Mouse (Mus musculus) liver, embryonic 16.5 days (tissue): ENCODE measurements around the gene Retsat. TPM values are rescaled to one million over a fixed set of nuclear protein-coding genes. Genes with fewer than 3 reads are reported as not detected.

ENCODE experiments used
- ATAC-seq: fragments of 200-750 bp; cut with Nextera tagmentation; 2 replicates; pipeline ENCODE4 v1.8.0; 2017; ENCODE audit warnings: low read depth, mild to moderate bottlenecking, moderate number of reproducible peaks, moderate library complexity
- H3K27ac ChIP-seq: fragments of 300-500 bp; sonication (generic); 2 replicates; pipeline ENCODE4 v1.5.1; 2014; ENCODE audit warnings: mild to moderate bottlenecking, low read length
- H3K27me3 ChIP-seq: fragments of 300-500 bp; sonication (generic); 2 replicates; pipeline ENCODE4 v1.6.1; 2014; ENCODE audit warnings: low read depth, low read length, mixed read lengths; ENCODE audit not compliant: control insufficient read depth, insufficient read depth
- H3K36me3 ChIP-seq: fragments of 300-500 bp; sonication (generic); 2 replicates; pipeline ENCODE4 v1.6.1; 2014; ENCODE audit warnings: mild to moderate bottlenecking; ENCODE audit not compliant: control insufficient read depth, insufficient read depth
- H3K4me1 ChIP-seq: fragments of 300-500 bp; sonication (generic); 2 replicates; pipeline ENCODE4 v1.6.1; 2014; ENCODE audit warnings: low read depth, low read length, mixed read lengths; ENCODE audit not compliant: control insufficient read depth
- H3K4me2 ChIP-seq: fragments of 300-500 bp; sonication (generic); 2 replicates; pipeline ENCODE4 v1.6.1; 2014; ENCODE audit warnings: low read depth, low read length, mixed read lengths
- H3K4me3 ChIP-seq: fragments of 300-500 bp; sonication (generic); 2 replicates; pipeline ENCODE4 v1.5.1; 2014; ENCODE audit warnings: low read depth, mild to moderate bottlenecking, low read length
- H3K9ac ChIP-seq: fragments of 300-500 bp; sonication (generic); 2 replicates; pipeline ENCODE4 v1.6.1; 2014; ENCODE audit warnings: low read depth, low read length
- H3K9me3 ChIP-seq: fragments of 300-500 bp; sonication (generic); replicated peaks from 2 replicates; pipeline ENCODE4 v1.6.1; 2016; ENCODE audit warnings: low read length; ENCODE audit not compliant: control insufficient read depth
- WGBS: fragments of 180-500 bp; shearing (Covaris S2); extraction: QIAGEN DNeasy Blood & Tissue Kit; methylation state at CpG from one replicate; pipeline ENCODE4 v1.1.7; 2014; ENCODE audit not compliant: insufficient replicate concordance; 5-methylcytosine and 5-hydroxymethylcytosine counted together
- polyA plus RNA-seq: library from polyadenylated mRNA; unstranded; fragments of >200 nt; fragmentation: Nextera tagmentation; extraction: Ambion mirVana; gene quantifications from 2 replicates; pipeline ENCODE4 v1.2.1, GENCODE M21; 2015

Gene Retsat
- polyA plus RNA-seq, result 17.6 and 21.5 TPM in 2 replicates

DNA sequence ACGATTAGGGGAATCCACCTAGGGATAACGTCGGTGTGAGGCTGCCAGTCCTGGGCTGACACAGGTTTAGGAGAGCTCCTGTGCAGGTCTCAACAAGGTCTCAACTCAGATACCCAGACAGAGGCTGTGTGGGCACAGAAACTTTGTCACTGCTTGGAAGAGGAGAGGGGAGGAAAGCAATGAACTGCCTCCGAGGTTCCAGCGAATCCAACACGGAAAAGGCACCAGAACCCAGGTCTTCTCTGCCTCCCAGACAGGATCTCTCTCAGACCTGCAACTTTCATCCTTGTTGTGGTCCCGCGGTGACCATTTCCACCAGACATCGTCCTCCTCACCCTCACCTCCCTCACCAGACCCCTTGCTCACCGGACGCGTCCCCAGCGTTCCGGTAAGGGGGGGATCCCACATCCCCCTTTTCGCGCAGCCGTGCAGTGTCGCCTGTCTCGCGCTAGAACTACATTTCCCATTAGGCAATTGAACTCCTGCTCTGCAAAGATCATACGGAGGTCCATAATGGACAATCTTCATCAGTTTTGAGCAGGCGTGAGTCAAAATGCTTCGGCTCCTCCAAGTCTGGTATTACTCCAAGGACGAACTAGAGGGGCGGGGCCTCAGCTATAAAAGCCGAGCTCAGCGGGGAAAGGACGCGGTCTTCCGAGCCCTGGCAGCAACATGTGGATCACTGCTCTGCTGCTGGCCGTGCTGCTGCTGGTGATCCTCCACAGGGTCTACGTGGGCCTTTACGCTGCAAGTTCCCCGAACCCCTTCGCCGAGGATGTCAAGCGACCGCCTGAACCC is at the start of gene Retsat, which contains the start of gene Elmod3:
Retsat (plus strand) TSS at position 520 of the 798 bp plus-strand sequence.
Elmod3 (minus strand) TSS at position 458 of the 798 bp plus-strand sequence.
- no peaks in the 10 kb centered on the region for H3K36me3 ChIP-seq
- H3K9ac ChIP-seq, result peak within 1 kb of the TSS; percentile 73
- peak within 1 kb of the TSS; percentile 66 for H3K27ac ChIP-seq
- H3K9me3 ChIP-seq, result no peaks in the 10 kb centered on the region
- peak; percentile 86 for ATAC-seq
- WGBS, result under 1% methylated on average over 38 of the region's 38 CpGs
- peaks cover 18% of the 10 kb centered on the region for H3K4me1 ChIP-seq
- H3K4me3 ChIP-seq, result peak within 1 kb of the TSS; percentile 70
- peak within 1 kb of the TSS; percentile 83 for H3K4me2 ChIP-seq
- no peaks in the 10 kb centered on the region for H3K27me3 ChIP-seq

GRCm38 (mm10) chr6:72549041-72549580 is 49.2 kb upstream of the Retsat start:
- Histone ChIP-seq H3K4me2 (peak overlapping the region; percentile 21), H3K4me3 (peak overlapping the region; percentile 16; the same call in 1 of the 2 replicates), H3K27ac (no peak overlapping the region), H3K27me3 (no peaks in the 10 kb centered on the region), H3K9me3 (no peaks in the 10 kb centered on the region; the same call in 1 of the 2 replicates), H3K9ac (no peak overlapping the region), H3K36me3 (no peaks in the 10 kb centered on the region), H3K4me1 (peaks cover 21% of the 10 kb centered on the region)
- ATAC-seq, result no peak
- 29% methylated on average over 9 of the region's 9 CpGs for WGBS

GRCm38 (mm10) chr6:72550025-72550424 is 48.2 kb upstream of the Retsat start:
- Histone ChIP-seq H3K4me1 (peaks cover 21% of the 10 kb centered on the region), H3K9ac (no peak overlapping the region), H3K4me2 (no peak overlapping the region), H3K4me3 (peak overlapping the region; percentile 4; the same call in 1 of the 2 replicates), H3K9me3 (no peaks in the 10 kb centered on the region; the same call in 1 of the 2 replicates), H3K36me3 (no peaks in the 10 kb centered on the region), H3K27me3 (no peaks in the 10 kb centered on the region), H3K27ac (no peak overlapping the region)
- WGBS, result 44% methylated on average over 6 of the region's 6 CpGs
- no peak for ATAC-seq

GRCm38 (mm10) chr6:72550503-72551100 is 47.7 kb upstream of the Retsat start:
- H3K27ac ChIP-seq, result no peak overlapping the region
- 37% methylated on average over 10 of the region's 10 CpGs for WGBS
- 0 out of 2 replicates have a peak overlapping the region, but pooled peaks have one; percentile 10 for H3K4me2 ChIP-seq
- ATAC-seq, result no peak
- no peaks in the 10 kb centered on the region for H3K27me3 ChIP-seq
- no peaks in the 10 kb centered on the region; the same call in 1 of the 2 replicates for H3K9me3 ChIP-seq
- no peak overlapping the region for H3K9ac ChIP-seq
- H3K4me1 ChIP-seq, result peaks cover 21% of the 10 kb centered on the region
- no peaks in the 10 kb centered on the region for H3K36me3 ChIP-seq
- 0 out of 2 replicates have a peak overlapping the region, but pooled peaks have one; percentile 4 for H3K4me3 ChIP-seq

- Histone ChIP-seq H3K27me3 (no peaks in the 10 kb centered on the region), H3K9ac (peak overlapping the region; percentile 46), H3K27ac (peak overlapping the region; percentile 21), H3K9me3 (no peaks in the 10 kb centered on the region), H3K4me2 (peak overlapping the region; percentile 58), H3K36me3 (no peaks in the 10 kb centered on the region), H3K4me3 (peak overlapping the region; percentile 47), H3K4me1 (peaks cover 21% of the 10 kb centered on the region)
- ATAC-seq, result peak; percentile 69
- WGBS, result 13% methylated on average over 27 of the region's 27 CpGs
These were observed 45.9 kb upstream of the Retsat start for GRCm38 (mm10) chr6:72552171-72553078.

DNA sequence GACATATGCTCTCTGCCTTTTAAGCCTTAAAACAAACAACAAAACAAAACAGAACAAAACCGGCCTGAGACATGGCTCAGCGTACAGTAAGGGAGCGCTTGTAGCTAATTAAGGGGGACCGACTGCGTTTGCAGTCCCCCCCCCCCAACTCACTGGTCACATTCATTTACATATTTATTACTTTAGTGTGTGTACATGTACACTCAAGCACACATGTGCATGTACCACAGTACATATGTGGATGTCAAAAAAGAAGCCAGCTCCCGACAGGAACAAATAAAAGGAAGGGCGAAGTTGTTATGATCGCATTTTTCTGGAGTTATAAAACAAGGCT is 45.2 kb upstream of the Retsat start:
- no peak for ATAC-seq
- Histone ChIP-seq H3K27me3 (no peaks in the 10 kb centered on the region), H3K9ac (peak overlapping the region; percentile 46), H3K4me3 (peak overlapping the region; percentile 47), H3K4me1 (peaks cover 21% of the 10 kb centered on the region), H3K4me2 (peak overlapping the region; percentile 58), H3K9me3 (no peaks in the 10 kb centered on the region), H3K36me3 (no peaks in the 10 kb centered on the region), H3K27ac (peak overlapping the region; percentile 21; the same call in 1 of the 2 replicates)
- WGBS, result 16% methylated on average over 8 of the region's 8 CpGs

DNA sequence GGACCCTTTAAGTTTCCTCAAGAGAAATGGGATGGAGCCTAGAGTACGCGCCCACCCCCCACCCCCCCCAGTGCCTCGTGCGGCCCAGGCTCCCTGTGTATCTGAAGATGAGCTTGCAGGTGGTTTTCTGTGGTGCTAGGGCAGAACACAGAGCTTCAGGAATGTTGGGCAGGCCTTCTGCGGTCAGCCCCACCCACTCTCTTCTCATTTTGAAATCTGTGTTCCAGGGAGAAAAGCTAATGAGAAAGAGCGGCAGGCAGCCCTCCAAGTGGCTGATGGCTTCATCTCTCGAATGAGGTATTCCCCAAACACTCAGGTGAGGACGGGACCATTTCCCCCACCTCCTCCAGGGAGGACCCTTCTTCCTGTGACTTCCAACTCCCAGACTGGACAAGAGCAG is 37.5 kb upstream of the Retsat start:
- Histone ChIP-seq H3K4me2 (no peak overlapping the region), H3K27ac (no peak overlapping the region), H3K36me3 (no peaks in the 10 kb centered on the region; the same call in 1 of the 2 replicates), H3K4me3 (no peak overlapping the region), H3K27me3 (no peaks in the 10 kb centered on the region), H3K9ac (no peak overlapping the region), H3K9me3 (no peaks in the 10 kb centered on the region), H3K4me1 (no peaks in the 10 kb centered on the region; the same call in 1 of the 2 replicates)
- no peak for ATAC-seq
- 73% methylated on average over 8 of the region's 8 CpGs for WGBS

DNA sequence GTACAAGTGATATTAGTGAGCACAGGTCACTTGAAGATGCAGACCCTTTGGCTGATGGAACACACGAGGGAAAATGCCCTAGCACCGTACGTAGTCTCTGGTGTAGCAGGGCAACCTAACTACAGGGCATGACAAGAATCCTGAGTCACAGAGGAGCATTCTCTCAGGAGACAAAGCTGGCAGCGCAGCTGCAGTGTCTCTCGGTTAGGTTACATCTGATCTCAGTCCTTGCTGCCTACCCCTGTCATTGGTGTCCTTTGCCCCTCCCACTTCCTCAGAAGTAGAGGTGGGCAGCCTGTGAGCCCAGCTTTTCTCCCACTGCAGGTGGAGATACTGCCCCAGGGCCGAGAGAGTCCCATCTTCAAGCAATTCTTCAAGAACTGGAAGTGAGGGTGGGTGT is 35.8 kb upstream of the Retsat start:
- Histone ChIP-seq H3K9ac (no peak overlapping the region), H3K27me3 (no peaks in the 10 kb centered on the region), H3K36me3 (no peaks in the 10 kb centered on the region; the same call in 1 of the 2 replicates), H3K4me2 (no peak overlapping the region), H3K9me3 (no peaks in the 10 kb centered on the region), H3K4me3 (no peak overlapping the region), H3K4me1 (no peaks in the 10 kb centered on the region; the same call in 1 of the 2 replicates), H3K27ac (no peak overlapping the region)
- no peak for ATAC-seq
- 59% methylated on average over 6 of the region's 6 CpGs for WGBS
